Mouse (Mus musculus): Measurements from ENCODE around the gene Snapc4. TPM values are rescaled to one million over a fixed set of nuclear protein-coding genes. Genes with fewer than 3 reads are reported as not detected.

Gene Snapc4
- polyA plus RNA-seq, 1 experiment from 2014 or later: 41.6 TPM

GRCm38 (mm10) chr2:26364738-26365465 lies 15.6 kb downstream of the Snapc4 start:
- H3K9me3 ChIP-seq (ENCODE audit: control insufficient read depth, low read length): no peaks in the 10 kb centered on the region
- H3K4me3 ChIP-seq (ENCODE audit: low read depth, low read length): no peak overlapping the region
- H3K27me3 ChIP-seq (replicated peaks; ENCODE audit: control insufficient read depth, insufficient read depth, low read length): no peaks in the 10 kb centered on the region
- ATAC-seq (replicated peaks; ENCODE audit: low FRiP score) (no peak), DNase-seq (ENCODE audit: low spot score) (no peak)
- H3K4me2 ChIP-seq: no peak overlapping the region
- H3K4me1 ChIP-seq (replicated peaks; ENCODE audit: control insufficient read depth, insufficient read depth, low read length): no peaks in the 10 kb centered on the region
- 0 out of 2 replicates have a peak overlapping the region, but pooled peaks have one; percentile 8 for H3K9ac ChIP-seq (ENCODE audit: low read depth, low read length)
- H3K36me3 ChIP-seq (ENCODE audit: control insufficient read depth, insufficient read depth, low read length): peaks cover 46% of the 10 kb centered on the region
- H3K27ac ChIP-seq (ENCODE audit: low read depth, low read length): no peak overlapping the region
- 88% methylated on average over 10 of the region's 10 CpGs for WGBS

GRCm38 (mm10) chr2:26363481-26363880 lies 17.0 kb downstream of the Snapc4 start:
- Histone ChIP-seq H3K27ac (ENCODE audit: low read depth, low read length) (no peak overlapping the region), H3K4me2 (no peak overlapping the region), H3K4me3 (ENCODE audit: low read depth, low read length) (no peak overlapping the region), H3K4me1 (replicated peaks; ENCODE audit: control insufficient read depth, insufficient read depth, low read length) (no peaks in the 10 kb centered on the region), H3K36me3 (ENCODE audit: control insufficient read depth, insufficient read depth, low read length) (peaks cover 33% of the 10 kb centered on the region), H3K9ac (ENCODE audit: low read depth, low read length) (no peak overlapping the region), H3K9me3 (ENCODE audit: control insufficient read depth, low read length) (no peaks in the 10 kb centered on the region), H3K27me3 (replicated peaks; ENCODE audit: control insufficient read depth, insufficient read depth, low read length) (no peaks in the 10 kb centered on the region)
- ATAC-seq (replicated peaks; ENCODE audit: low FRiP score): no peak
- 63% methylated on average over 5 of the region's 5 CpGs for WGBS
- DNase-seq (ENCODE audit: low spot score): no peak

DNA sequence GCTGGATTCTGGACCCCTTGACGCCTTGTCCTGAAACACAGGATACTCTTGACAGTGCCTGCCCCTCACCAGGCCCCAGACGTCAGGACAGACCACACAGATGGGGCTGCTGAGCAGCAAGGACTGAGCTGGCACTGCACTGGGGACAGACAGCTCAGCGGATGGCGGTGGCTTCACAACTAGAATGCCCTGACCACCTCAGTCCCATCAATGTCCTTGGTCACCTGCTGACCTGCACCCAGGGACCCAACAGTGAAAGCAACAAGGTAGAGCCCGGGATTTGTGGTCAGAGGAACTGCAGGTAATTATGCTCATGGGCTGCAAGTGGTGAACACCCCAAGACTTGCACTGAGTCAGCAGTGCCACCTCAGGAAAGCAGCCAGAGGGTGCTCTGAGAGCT lies 17.5 kb downstream of the Snapc4 start:
- WGBS: 86% methylated on average over 5 of the region's 5 CpGs
- Histone ChIP-seq H3K4me3 (ENCODE audit: low read depth, low read length) (no peak overlapping the region), H3K27me3 (replicated peaks; ENCODE audit: control insufficient read depth, insufficient read depth, low read length) (no peaks in the 10 kb centered on the region), H3K4me1 (replicated peaks; ENCODE audit: control insufficient read depth, insufficient read depth, low read length) (no peaks in the 10 kb centered on the region), H3K36me3 (ENCODE audit: control insufficient read depth, insufficient read depth, low read length) (peaks cover 29% of the 10 kb centered on the region), H3K27ac (ENCODE audit: low read depth, low read length) (no peak overlapping the region), H3K9me3 (ENCODE audit: control insufficient read depth, low read length) (no peaks in the 10 kb centered on the region), H3K9ac (ENCODE audit: low read depth, low read length) (no peak overlapping the region), H3K4me2 (no peak overlapping the region)
- ATAC-seq (replicated peaks; ENCODE audit: low FRiP score) (no peak), DNase-seq (ENCODE audit: low spot score) (no peak)

DNA sequence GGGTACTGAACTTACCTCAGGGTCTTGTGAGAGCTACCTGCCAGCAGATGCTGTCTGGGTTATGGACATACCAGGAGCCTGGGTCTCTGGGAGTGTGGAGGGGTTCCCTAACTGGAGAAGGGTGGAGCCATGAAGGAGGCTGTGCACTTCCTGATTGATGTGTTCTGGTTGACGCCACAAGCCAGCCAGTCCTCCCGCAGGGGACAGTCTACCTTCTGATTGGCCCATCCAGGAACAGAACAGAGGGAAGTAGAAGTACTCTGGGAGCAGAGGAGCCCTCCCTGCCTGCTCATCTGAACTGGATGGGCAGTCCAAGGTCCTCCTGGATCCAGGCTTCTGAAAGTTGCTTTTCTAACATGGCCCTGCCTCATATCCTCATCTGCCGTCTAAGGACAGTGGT lies 19.7 kb downstream of the Snapc4 start, which contains the start of gene Card9:
Card9 (minus strand) TSS at position 147 of the 400 bp plus-strand sequence.
- H3K4me3 ChIP-seq (ENCODE audit: low read depth, low read length): no peak within 1 kb of the TSS
- ATAC-seq (replicated peaks; ENCODE audit: low FRiP score): peak; percentile 42; the same call in 1 of the 2 replicates
- H3K9ac ChIP-seq (ENCODE audit: low read depth, low read length): no peak within 1 kb of the TSS
- DNase-seq (ENCODE audit: low spot score): no peak
- H3K36me3 ChIP-seq (ENCODE audit: control insufficient read depth, insufficient read depth, low read length): peaks cover 17% of the 10 kb centered on the region
- WGBS: 27% methylated on average over 3 of the region's 3 CpGs
- H3K27ac ChIP-seq (ENCODE audit: low read depth, low read length): no peak within 1 kb of the TSS
- no peaks in the 10 kb centered on the region for H3K27me3 ChIP-seq (replicated peaks; ENCODE audit: control insufficient read depth, insufficient read depth, low read length)
- no peaks in the 10 kb centered on the region for H3K4me1 ChIP-seq (replicated peaks; ENCODE audit: control insufficient read depth, insufficient read depth, low read length)
- H3K9me3 ChIP-seq (ENCODE audit: control insufficient read depth, low read length): no peaks in the 10 kb centered on the region
- H3K4me2 ChIP-seq: peak within 1 kb of the TSS; percentile 2; the same call in 1 of the 2 replicates

GRCm38 (mm10) chr2:26359983-26360382 lies 20.5 kb downstream of the Snapc4 start:
- no peaks in the 10 kb centered on the region for H3K9me3 ChIP-seq (ENCODE audit: control insufficient read depth, low read length)
- H3K27ac ChIP-seq (ENCODE audit: low read depth, low read length): no peak overlapping the region
- H3K36me3 ChIP-seq (ENCODE audit: control insufficient read depth, insufficient read depth, low read length): peaks cover 9% of the 10 kb centered on the region
- no peaks in the 10 kb centered on the region for H3K4me1 ChIP-seq (replicated peaks; ENCODE audit: control insufficient read depth, insufficient read depth, low read length)
- DNase-seq (ENCODE audit: low spot score) (no peak), ATAC-seq (replicated peaks; ENCODE audit: low FRiP score) (no peak)
- H3K27me3 ChIP-seq (replicated peaks; ENCODE audit: control insufficient read depth, insufficient read depth, low read length): no peaks in the 10 kb centered on the region
- H3K4me3 ChIP-seq (ENCODE audit: low read depth, low read length): no peak overlapping the region
- H3K4me2 ChIP-seq: peak overlapping the region; percentile 2; the same call in 1 of the 2 replicates
- no peak overlapping the region for H3K9ac ChIP-seq (ENCODE audit: low read depth, low read length)
- WGBS: 61% methylated on average over 6 of the region's 6 CpGs

GRCm38 (mm10) chr2:26358667-26359320 lies 21.7 kb downstream of the Snapc4 start:
- H3K36me3 ChIP-seq (ENCODE audit: control insufficient read depth, insufficient read depth, low read length): no peaks in the 10 kb centered on the region; the same call in 1 of the 2 replicates
- no peaks in the 10 kb centered on the region for H3K4me1 ChIP-seq (replicated peaks; ENCODE audit: control insufficient read depth, insufficient read depth, low read length)
- H3K27me3 ChIP-seq (replicated peaks; ENCODE audit: control insufficient read depth, insufficient read depth, low read length): no peaks in the 10 kb centered on the region
- H3K9ac ChIP-seq (ENCODE audit: low read depth, low read length): no peak overlapping the region
- no peak overlapping the region for H3K4me3 ChIP-seq (ENCODE audit: low read depth, low read length)
- ATAC-seq (replicated peaks; ENCODE audit: low FRiP score) (no peak), DNase-seq (ENCODE audit: low spot score) (no peak)
- no peak overlapping the region for H3K4me2 ChIP-seq
- 81% methylated on average over 13 of the region's 13 CpGs for WGBS
- H3K27ac ChIP-seq (ENCODE audit: low read depth, low read length): no peak overlapping the region
- no peaks in the 10 kb centered on the region for H3K9me3 ChIP-seq (ENCODE audit: control insufficient read depth, low read length)

DNA sequence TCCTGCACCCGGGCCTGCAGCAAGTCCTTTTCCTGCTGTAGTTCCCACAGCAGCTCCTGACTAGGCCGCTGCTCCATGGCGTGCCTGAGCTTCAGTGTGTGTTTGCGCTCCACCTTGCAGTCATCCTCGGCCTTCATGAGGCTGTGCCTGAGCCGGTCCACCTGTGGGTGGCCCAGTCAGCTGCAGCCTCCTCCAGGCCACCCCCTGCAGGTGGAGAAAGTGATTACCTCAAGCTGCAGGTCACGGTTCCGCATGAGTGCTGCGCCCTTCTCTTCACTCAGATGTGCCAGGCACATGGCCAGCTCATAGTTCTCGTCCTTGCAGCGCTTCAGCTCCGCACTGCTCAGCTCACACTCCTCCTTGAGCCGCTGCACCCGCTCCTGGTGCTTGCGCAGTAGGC lies 23.0 kb downstream of the Snapc4 start:
- H3K27me3 ChIP-seq (replicated peaks; ENCODE audit: control insufficient read depth, insufficient read depth, low read length): no peaks in the 10 kb centered on the region
- no peak for DNase-seq (ENCODE audit: low spot score)
- H3K9ac ChIP-seq (ENCODE audit: low read depth, low read length): no peak overlapping the region
- ATAC-seq (replicated peaks; ENCODE audit: low FRiP score): no peak
- peaks cover 6% of the 10 kb centered on the region for H3K4me1 ChIP-seq (replicated peaks; ENCODE audit: control insufficient read depth, insufficient read depth, low read length)
- H3K4me2 ChIP-seq: no peak overlapping the region
- H3K9me3 ChIP-seq (ENCODE audit: control insufficient read depth, low read length): no peaks in the 10 kb centered on the region
- 64% methylated on average over 15 of the region's 15 CpGs for WGBS
- no peak overlapping the region for H3K4me3 ChIP-seq (ENCODE audit: low read depth, low read length)
- no peaks in the 10 kb centered on the region for H3K36me3 ChIP-seq (ENCODE audit: control insufficient read depth, insufficient read depth, low read length)
- no peak overlapping the region for H3K27ac ChIP-seq (ENCODE audit: low read depth, low read length)

DNA sequence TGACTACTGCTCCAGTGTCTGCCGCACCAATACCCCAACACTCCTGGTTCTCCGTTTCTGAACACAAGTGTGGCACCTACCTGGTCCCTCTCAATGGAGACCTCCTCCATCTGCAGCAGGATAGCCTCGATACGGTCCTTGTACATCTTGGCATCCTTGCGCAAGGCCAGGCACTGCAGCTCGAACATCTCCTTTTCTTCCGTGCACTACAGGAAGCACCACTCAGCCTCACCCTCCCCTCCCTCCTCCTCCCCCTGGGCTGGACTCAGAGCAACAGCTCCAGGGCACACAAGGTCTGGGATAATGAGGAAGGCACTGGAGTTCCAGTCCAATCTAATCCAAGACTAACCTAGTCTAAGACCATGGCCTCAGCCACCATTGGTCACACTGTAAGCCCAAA lies 23.8 kb downstream of the Snapc4 start:
- ATAC-seq (replicated peaks; ENCODE audit: low FRiP score): no peak
- Histone ChIP-seq H3K36me3 (ENCODE audit: control insufficient read depth, insufficient read depth, low read length) (no peaks in the 10 kb centered on the region), H3K9me3 (ENCODE audit: control insufficient read depth, low read length) (no peaks in the 10 kb centered on the region), H3K27ac (ENCODE audit: low read depth, low read length) (no peak overlapping the region), H3K27me3 (replicated peaks; ENCODE audit: control insufficient read depth, insufficient read depth, low read length) (no peaks in the 10 kb centered on the region), H3K9ac (ENCODE audit: low read depth, low read length) (no peak overlapping the region), H3K4me3 (ENCODE audit: low read depth, low read length) (no peak overlapping the region), H3K4me1 (replicated peaks; ENCODE audit: control insufficient read depth, insufficient read depth, low read length) (peaks cover 7% of the 10 kb centered on the region), H3K4me2 (no peak overlapping the region)
- 67% methylated on average over 7 of the region's 7 CpGs for WGBS
- DNase-seq (ENCODE audit: low spot score): no peak

DNA sequence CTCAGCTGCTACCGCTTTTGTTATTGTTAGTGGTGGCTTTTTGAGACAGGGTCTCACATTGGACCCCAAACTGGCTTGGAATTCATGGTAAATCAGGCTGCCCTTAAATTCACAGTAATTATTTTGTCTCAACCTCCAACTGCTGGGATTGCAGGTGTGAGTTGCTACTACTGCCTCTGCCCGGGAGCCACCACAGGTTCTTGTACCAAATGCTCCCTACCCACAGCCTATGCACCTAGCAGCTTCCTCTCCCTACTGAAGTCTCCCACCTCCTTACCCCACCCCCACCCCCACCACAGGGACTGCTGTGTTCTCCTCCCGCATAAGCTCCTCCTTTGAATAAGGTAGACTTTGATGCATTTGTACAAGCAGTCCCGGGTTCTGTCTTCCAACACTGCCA lies 24.2 kb downstream of the Snapc4 start:
- H3K4me1 ChIP-seq (replicated peaks; ENCODE audit: control insufficient read depth, insufficient read depth, low read length): peaks cover 7% of the 10 kb centered on the region
- no peaks in the 10 kb centered on the region for H3K36me3 ChIP-seq (ENCODE audit: control insufficient read depth, insufficient read depth, low read length)
- H3K4me3 ChIP-seq (ENCODE audit: low read depth, low read length): no peak overlapping the region
- ATAC-seq (replicated peaks; ENCODE audit: low FRiP score): no peak
- no peaks in the 10 kb centered on the region for H3K9me3 ChIP-seq (ENCODE audit: control insufficient read depth, low read length)
- WGBS: 79% methylated on average over 4 of the region's 4 CpGs
- H3K4me2 ChIP-seq: no peak overlapping the region
- no peak for DNase-seq (ENCODE audit: low spot score)
- no peak overlapping the region for H3K9ac ChIP-seq (ENCODE audit: low read depth, low read length)
- no peak overlapping the region for H3K27ac ChIP-seq (ENCODE audit: low read depth, low read length)
- no peaks in the 10 kb centered on the region for H3K27me3 ChIP-seq (replicated peaks; ENCODE audit: control insufficient read depth, insufficient read depth, low read length)
